Mouse (Mus musculus) ES-Bruce4 (cell line): ENCODE measurements around the gene Zfp28. TPM values are rescaled to one million over a fixed set of nuclear protein-coding genes. Genes with fewer than 3 reads are reported as not detected.
A peak's percentile ranks its signal among the peaks of the same experiment; 100 is the strongest.

ENCODE experiments used
- H3K27ac ChIP-seq: 2 replicates; pipeline ENCODE4 v1.5.1; 2012; ENCODE audit warnings: low read length, inconsistent platforms; ENCODE audit not compliant: insufficient read depth
- H3K27me3 ChIP-seq: 2 replicates; pipeline ENCODE4 v1.6.1; 2012; ENCODE audit warnings: mild to moderate bottlenecking, low read length, inconsistent platforms; ENCODE audit not compliant: control insufficient read depth, poor library complexity, insufficient read depth, severe bottlenecking
- H3K36me3 ChIP-seq: 2 replicates; pipeline ENCODE4 v1.6.1; 2012; ENCODE audit warnings: inconsistent platforms, mild to moderate bottlenecking, low read length, moderate library complexity; ENCODE audit not compliant: control insufficient read depth, poor library complexity, insufficient read depth, severe bottlenecking
- H3K4me1 ChIP-seq: one replicate; pipeline ENCODE4 v1.8.1; 2011; ENCODE audit warnings: low read length; ENCODE audit not compliant: control insufficient read depth, insufficient read depth
- H3K4me3 ChIP-seq: 2 replicates; pipeline ENCODE4 v1.5.1; 2011; ENCODE audit warnings: low read depth, mild to moderate bottlenecking, low read length
- H3K9ac ChIP-seq: 2 replicates; pipeline ENCODE4 v1.6.1; 2012; ENCODE audit warnings: low read depth, mild to moderate bottlenecking, inconsistent platforms; ENCODE audit not compliant: poor library complexity, severe bottlenecking
- H3K9me3 ChIP-seq: replicated peaks from 2 replicates; pipeline ENCODE4 v1.6.1; 2012; ENCODE audit warnings: mild to moderate bottlenecking, low read length, inconsistent platforms; ENCODE audit not compliant: control insufficient read depth, poor library complexity, insufficient read depth, severe bottlenecking
- CTCF ChIP-seq: IDR thresholded peaks from one replicate; pipeline ENCODE4 v1.8.1; 2011; ENCODE audit warnings: low read depth, low read length
- EP300 ChIP-seq: IDR thresholded peaks from 2 replicates; pipeline ENCODE4 v1.6.1; 2011; ENCODE audit warnings: low read depth, low read length; ENCODE audit not compliant: insufficient read depth
- POLR2A ChIP-seq: IDR thresholded peaks from one replicate; pipeline ENCODE4 v1.8.1; 2011; ENCODE audit warnings: low read length; ENCODE audit not compliant: insufficient read depth
- polyA plus RNA-seq: library from polyadenylated mRNA; stranded (reverse); fragments of >200 nt; gene quantifications from 2 replicates; pipeline ENCODE4 v1.2.4, GENCODE M21; 2011; ENCODE audit warnings: low read depth; ENCODE audit not compliant: missing spikeins, insufficient read depth, insufficient read length

Zfp28 gene
- polyA plus RNA-seq, result 3.2 and 4.5 TPM in 2 replicates

DNA sequence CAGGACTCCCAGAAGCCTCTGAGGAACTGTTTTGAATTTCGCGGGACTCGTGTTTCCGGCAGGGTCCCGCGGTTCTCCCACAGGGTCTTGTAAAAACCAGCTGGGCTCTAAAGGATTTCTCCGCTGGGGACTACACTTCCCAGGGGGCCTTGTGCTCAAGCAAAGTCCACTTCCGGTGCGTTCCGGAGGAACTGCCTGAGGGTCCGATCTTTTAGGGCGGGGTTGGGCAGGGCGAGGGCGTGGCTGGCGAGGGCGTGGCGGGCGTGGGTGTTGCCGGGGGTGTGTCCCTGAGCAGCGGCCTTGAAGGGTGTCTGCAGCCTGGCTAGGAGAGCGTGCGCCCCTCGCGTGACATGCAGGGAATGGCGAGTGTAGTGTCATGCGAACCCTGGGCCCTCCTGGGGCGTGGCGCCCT is at the start of gene Zfp28:
TSS of gene Zfp28 (plus strand) at position 252 of the 412 bp plus-strand sequence.
- Histone ChIP-seq H3K27ac (no peak within 1 kb of the TSS), H3K9ac (peak within 1 kb of the TSS; percentile 41), H3K27me3 (no peaks in the 10 kb centered on the region), H3K4me1 (no peaks in the 10 kb centered on the region), H3K36me3 (no peaks in the 10 kb centered on the region), H3K9me3 (no peaks in the 10 kb centered on the region), H3K4me3 (peak within 1 kb of the TSS; percentile 70)
- TF ChIP-seq EP300 (no peak), CTCF (no peak), POLR2A (no peak)

DNA sequence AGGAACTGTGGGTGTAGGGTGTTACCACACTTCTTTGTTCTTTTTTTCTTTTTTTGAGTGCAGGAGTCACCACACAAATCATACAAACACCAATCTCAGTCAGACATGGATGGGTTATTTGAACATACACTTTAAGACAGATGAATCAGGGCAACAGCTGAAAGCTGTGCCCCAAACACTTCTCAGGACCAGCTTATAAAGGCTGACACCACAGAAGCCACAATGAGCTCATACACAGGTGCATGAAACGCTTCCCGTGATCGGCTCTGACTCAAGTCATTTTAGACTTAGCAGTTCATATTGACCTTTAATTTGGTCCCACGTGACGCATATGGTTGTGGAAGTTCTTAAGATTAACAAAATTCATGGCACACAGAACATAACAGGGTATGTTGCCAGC is 43.2 kb upstream of the Zfp28 start:
- H3K27me3 ChIP-seq, result no peaks in the 10 kb centered on the region
- H3K36me3 ChIP-seq, result no peaks in the 10 kb centered on the region
- no peak overlapping the region for H3K27ac ChIP-seq
- TF ChIP-seq EP300 (no peak), POLR2A (no peak), CTCF (no peak)
- H3K4me3 ChIP-seq, result no peak overlapping the region
- no peaks in the 10 kb centered on the region for H3K4me1 ChIP-seq
- no peak overlapping the region for H3K9ac ChIP-seq
- H3K9me3 ChIP-seq, result no peaks in the 10 kb centered on the region

DNA sequence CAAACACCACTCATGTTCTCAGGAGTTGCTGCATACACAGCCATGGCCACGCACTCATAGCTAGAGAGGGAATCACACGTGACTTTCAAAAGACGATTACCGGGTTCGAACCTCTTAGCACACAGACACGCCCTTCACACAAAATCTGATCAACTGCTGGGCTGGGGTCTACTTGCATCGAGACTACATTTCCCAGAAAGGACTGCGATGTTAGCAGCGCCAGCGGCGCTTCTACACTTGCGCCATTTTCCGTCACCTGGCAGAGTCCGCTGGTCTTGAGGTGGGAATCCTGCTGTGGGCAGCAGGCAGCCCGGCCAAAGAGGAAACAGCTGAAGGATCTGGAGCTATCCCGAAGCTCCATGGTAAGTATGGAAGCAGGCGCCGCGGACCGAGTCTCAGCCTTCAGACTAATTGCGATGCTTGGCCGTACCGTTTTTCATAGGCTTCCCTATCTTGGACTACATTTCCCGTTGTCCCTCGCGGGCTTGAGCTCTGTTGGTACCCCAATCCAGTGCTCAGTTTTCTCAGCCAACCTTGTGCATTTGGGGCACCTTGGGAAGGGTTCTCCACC is 39.5 kb upstream of the Zfp28 start, which contains the start of gene Gm3854:
TSS of gene Gm3854 (plus strand) at position 259 of the 571 bp plus-strand sequence.
- H3K27me3 ChIP-seq, result no peaks in the 10 kb centered on the region
- no peaks in the 10 kb centered on the region for H3K36me3 ChIP-seq
- peak within 1 kb of the TSS; percentile 90 for H3K4me3 ChIP-seq
- TF ChIP-seq POLR2A, result no peak
- no peaks in the 10 kb centered on the region for H3K4me1 ChIP-seq
- H3K27ac ChIP-seq, result no peak within 1 kb of the TSS
- peak within 1 kb of the TSS; percentile 23; the same call in 1 of the 2 replicates for H3K9ac ChIP-seq
- H3K9me3 ChIP-seq, result no peaks in the 10 kb centered on the region

DNA sequence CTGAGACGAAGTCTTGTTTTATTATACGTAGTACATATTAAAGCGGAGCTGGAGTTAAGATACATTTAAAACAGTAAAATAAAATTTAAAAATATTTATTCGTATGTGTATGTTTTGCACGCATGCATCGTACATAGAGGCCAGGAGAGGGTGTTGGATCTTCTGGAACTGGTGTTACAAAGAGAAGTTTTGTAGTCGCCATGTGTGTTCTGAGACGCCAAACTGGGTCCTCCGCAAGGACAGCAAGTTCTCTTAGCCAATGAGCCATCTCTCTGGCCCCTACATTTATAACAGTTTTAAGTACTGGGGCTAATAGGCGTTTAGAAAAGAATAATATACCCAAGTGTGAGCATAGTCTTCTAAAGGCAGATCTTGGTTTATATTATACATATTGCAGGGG is 39.0 kb upstream of the Zfp28 start:
- TF ChIP-seq EP300 (no peak), POLR2A (no peak), CTCF (no peak)
- no peaks in the 10 kb centered on the region for H3K4me1 ChIP-seq
- H3K4me3 ChIP-seq, result peak overlapping the region; percentile 90
- H3K36me3 ChIP-seq, result no peaks in the 10 kb centered on the region
- peak overlapping the region; percentile 23; the same call in 1 of the 2 replicates for H3K9ac ChIP-seq
- H3K27ac ChIP-seq, result no peak overlapping the region
- H3K27me3 ChIP-seq, result no peaks in the 10 kb centered on the region
- H3K9me3 ChIP-seq, result no peaks in the 10 kb centered on the region

DNA sequence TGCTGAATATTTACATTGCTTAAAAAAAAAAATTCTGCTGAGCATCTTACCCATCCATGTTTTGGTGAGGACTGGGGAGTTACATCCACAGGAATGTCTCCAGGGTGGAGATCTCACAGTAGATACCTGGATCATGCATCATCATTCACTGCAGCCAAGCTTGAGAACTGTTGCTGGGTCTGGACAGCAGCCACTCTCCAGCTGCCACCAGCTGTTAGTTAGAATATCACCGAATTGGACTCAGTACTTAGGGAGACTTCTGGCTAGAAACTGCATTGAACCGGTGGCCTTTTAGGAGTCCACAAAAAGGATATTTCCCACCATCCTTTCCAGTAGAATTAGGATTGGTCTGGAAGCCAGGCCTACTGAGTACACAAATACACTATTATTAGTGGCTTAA is 25.0 kb upstream of the Zfp28 start:
- Histone ChIP-seq H3K9me3 (no peaks in the 10 kb centered on the region), H3K9ac (no peak overlapping the region), H3K4me1 (peaks cover 2% of the 10 kb centered on the region), H3K36me3 (peaks cover 8% of the 10 kb centered on the region; the same call in 1 of the 2 replicates), H3K27ac (no peak overlapping the region), H3K4me3 (no peak overlapping the region), H3K27me3 (no peaks in the 10 kb centered on the region)
- TF ChIP-seq EP300 (no peak), POLR2A (no peak), CTCF (no peak)

DNA sequence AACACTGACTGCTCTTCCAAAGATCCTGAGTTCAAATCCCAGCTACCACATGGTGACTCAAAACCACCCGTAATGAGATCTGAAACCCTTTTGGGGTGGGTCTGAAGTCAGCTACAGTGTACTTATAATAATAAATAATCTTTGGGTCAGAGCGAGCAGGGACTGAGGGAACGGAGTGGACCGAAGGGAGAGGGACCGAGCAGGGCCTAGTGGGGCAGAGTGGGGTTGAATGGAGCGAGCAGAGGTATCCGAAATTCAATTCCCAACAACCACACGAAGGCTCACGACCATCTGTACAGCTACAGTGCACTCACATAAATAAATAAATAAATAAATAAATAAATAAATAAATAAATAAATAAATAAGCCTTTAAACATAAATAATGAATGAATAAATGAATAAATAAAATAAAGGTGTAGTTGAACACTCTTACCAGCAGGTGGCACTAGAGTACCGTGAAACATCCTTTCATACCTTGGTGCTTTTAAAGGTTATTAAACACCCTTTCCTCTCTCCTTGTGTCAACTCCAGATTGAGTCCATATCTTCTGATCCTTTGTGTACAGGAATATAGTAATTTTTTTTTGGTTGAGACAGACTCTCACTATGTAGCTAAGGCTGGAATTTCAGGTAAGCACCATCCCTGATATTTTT is 24.0 kb upstream of the Zfp28 start:
- Histone ChIP-seq H3K9ac (no peak overlapping the region), H3K36me3 (peaks cover 3% of the 10 kb centered on the region; the same call in 1 of the 2 replicates), H3K4me3 (no peak overlapping the region), H3K9me3 (no peaks in the 10 kb centered on the region), H3K27me3 (no peaks in the 10 kb centered on the region), H3K4me1 (peaks cover 2% of the 10 kb centered on the region), H3K27ac (no peak overlapping the region)
- TF ChIP-seq EP300 (no peak), CTCF (no peak)
